Mouse (Mus musculus): ENCODE results near the gene Olfr209. TPM values are rescaled to one million over a fixed set of nuclear protein-coding genes. Genes with fewer than 3 reads are reported as not detected.
"Not testable (repeated sequence)": the region's sequence is repeated elsewhere in the genome, so short reads cannot be mapped to it uniquely, and the experiment has no call there.

Olfr209 gene
- polyA plus RNA-seq, 1 experiment from 2014 or later: not detected

GRCm38 (mm10) chr16:59349146-59349545, 14.6 kb downstream of the Olfr209 start, which contains the start of gene Olfr206:
TSS of gene Olfr206 (minus strand) at chr16:59349246.
- ATAC-seq: no peak
- Histone ChIP-seq H3K9ac (ENCODE audit: low read depth, low read length) (no peak within 1 kb of the TSS), H3K27me3 (replicated peaks; ENCODE audit: control insufficient read depth, insufficient read depth, low read length) (no peaks in the 10 kb centered on the region), H3K4me3 (ENCODE audit: low read length) (no peak within 1 kb of the TSS), H3K9me3 (ENCODE audit: control insufficient read depth, low read length) (no peaks in the 10 kb centered on the region), H3K4me2 (ENCODE audit: low read length) (no peak within 1 kb of the TSS), H3K4me1 (ENCODE audit: control insufficient read depth, insufficient read depth, low read depth, low read length) (no peaks in the 10 kb centered on the region), H3K36me3 (ENCODE audit: control insufficient read depth, insufficient read depth, low read length) (no peaks in the 10 kb centered on the region), H3K27ac (ENCODE audit: low read depth, low read length) (no peak within 1 kb of the TSS)
- 86% methylated on average over 1 of the region's 1 CpGs for WGBS

DNA sequence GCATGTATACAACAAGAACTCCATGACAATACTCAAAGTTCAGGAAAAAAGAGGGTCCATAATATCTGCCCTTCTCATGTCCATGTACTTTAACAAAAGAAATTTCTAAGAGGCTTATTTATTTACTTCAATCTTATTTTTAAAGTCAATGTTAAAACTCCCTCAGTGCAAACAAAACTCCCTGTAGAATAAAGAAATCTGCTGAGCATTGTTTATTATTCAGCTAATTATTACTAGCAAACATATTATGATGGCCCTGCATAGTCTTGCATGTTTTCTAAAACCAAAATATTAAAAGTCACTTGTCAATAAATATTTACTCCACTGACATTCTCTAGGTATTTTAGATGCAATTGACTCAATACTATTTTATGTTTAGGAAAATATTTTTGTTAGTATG, 32.8 kb downstream of the Olfr209 start, which contains the start of gene Olfr205:
Gene Olfr205, minus strand, starts transcription at position 101 of the 400 bp plus-strand sequence.
- Histone ChIP-seq H3K4me3 (ENCODE audit: low read length) (no peak within 1 kb of the TSS), H3K27ac (ENCODE audit: low read depth, low read length) (no peak within 1 kb of the TSS), H3K9me3 (ENCODE audit: control insufficient read depth, low read length) (no peaks in the 10 kb centered on the region; the same call in 1 of the 2 replicates), H3K4me2 (ENCODE audit: low read length) (no peak within 1 kb of the TSS), H3K27me3 (replicated peaks; ENCODE audit: control insufficient read depth, insufficient read depth, low read length) (no peaks in the 10 kb centered on the region), H3K9ac (ENCODE audit: low read depth, low read length) (no peak within 1 kb of the TSS), H3K36me3 (ENCODE audit: control insufficient read depth, insufficient read depth, low read length) (no peaks in the 10 kb centered on the region), H3K4me1 (ENCODE audit: control insufficient read depth, insufficient read depth, low read depth, low read length) (no peaks in the 10 kb centered on the region)
- ATAC-seq: no peak

DNA sequence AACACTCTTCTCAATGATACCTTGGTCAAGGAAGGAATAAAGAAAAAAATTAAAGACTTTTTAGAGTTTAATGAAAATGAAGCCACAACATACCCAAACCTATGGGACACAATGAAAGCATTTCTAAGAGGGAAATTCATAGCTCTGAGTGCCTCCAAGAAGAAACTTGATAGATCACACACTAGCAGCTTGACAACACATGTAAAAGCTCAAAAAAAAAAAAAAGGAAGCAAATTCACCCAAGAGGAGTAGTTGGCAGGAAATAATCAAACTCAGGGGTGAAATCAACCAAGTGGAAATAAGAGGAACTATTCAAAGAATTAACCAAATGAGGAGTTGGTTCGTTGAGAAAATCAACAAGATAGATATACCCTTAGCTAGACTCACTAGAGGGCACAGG, 40.5 kb downstream of the Olfr209 start:
- not testable (repeated sequence) for H3K36me3 ChIP-seq (ENCODE audit: control insufficient read depth, insufficient read depth, low read length); H3K9ac ChIP-seq (ENCODE audit: low read depth, low read length); H3K27me3 ChIP-seq (replicated peaks; ENCODE audit: control insufficient read depth, insufficient read depth, low read length); H3K9me3 ChIP-seq (ENCODE audit: control insufficient read depth, low read length); H3K27ac ChIP-seq (ENCODE audit: low read depth, low read length); H3K4me2 ChIP-seq (ENCODE audit: low read length); H3K4me3 ChIP-seq (ENCODE audit: low read length); ATAC-seq; H3K4me1 ChIP-seq (ENCODE audit: control insufficient read depth, insufficient read depth, low read depth, low read length)
- WGBS: 56% methylated on average over 1 of the region's 1 CpGs

DNA sequence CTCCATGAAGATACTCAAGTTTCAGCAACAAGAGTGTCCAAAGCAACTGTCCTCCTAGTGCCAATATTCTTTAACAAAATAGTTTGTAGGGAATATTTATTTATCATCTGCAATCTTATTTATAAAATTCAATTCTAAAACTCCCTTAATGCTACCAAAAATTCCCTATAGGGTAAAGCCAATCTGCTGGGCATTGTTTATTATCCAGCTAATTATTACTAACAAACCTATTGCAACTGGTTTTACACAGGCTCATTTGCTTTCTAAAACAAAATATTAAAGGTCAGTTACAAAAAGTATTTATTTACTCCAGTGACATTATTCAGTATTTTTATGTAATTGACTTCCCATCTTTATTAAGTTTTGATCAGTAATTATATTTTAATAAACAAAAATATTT, 45.6 kb downstream of the Olfr209 start, which contains the start of gene Olfr204:
Gene Olfr204, minus strand, starts transcription at position 101 of the 400 bp plus-strand sequence.
- Histone ChIP-seq H3K27ac (ENCODE audit: low read depth, low read length) (no peak within 1 kb of the TSS), H3K4me3 (ENCODE audit: low read length) (no peak within 1 kb of the TSS), H3K4me2 (ENCODE audit: low read length) (no peak within 1 kb of the TSS), H3K27me3 (replicated peaks; ENCODE audit: control insufficient read depth, insufficient read depth, low read length) (no peaks in the 10 kb centered on the region), H3K9ac (ENCODE audit: low read depth, low read length) (no peak within 1 kb of the TSS), H3K36me3 (ENCODE audit: control insufficient read depth, insufficient read depth, low read length) (no peaks in the 10 kb centered on the region), H3K4me1 (ENCODE audit: control insufficient read depth, insufficient read depth, low read depth, low read length) (no peaks in the 10 kb centered on the region), H3K9me3 (ENCODE audit: control insufficient read depth, low read length) (no peaks in the 10 kb centered on the region)
- ATAC-seq: no peak

Other genes with a start within 250 kb of the Olfr209 start
- not detected in 2 replicates for gene Olfr194, start 242.9 kb downstream of the Olfr209 start, polyA plus RNA-seq (2015; fragmentation: Nextera tagmentation; extraction: Ambion mirVana)
- not detected in 2 replicates for gene Olfr195, start 216.9 kb downstream of the Olfr209 start, polyA plus RNA-seq (2015; fragmentation: Nextera tagmentation; extraction: Ambion mirVana)
- gene Olfr196, start 193.5 kb downstream of the Olfr209 start, polyA plus RNA-seq (2015; fragmentation: Nextera tagmentation; extraction: Ambion mirVana): not detected in 2 replicates
- gene Olfr198, start 160.5 kb downstream of the Olfr209 start, polyA plus RNA-seq (2015; fragmentation: Nextera tagmentation; extraction: Ambion mirVana): not detected in 2 replicates
- not detected in 2 replicates for gene Olfr199, start 144.2 kb downstream of the Olfr209 start, polyA plus RNA-seq (2015; fragmentation: Nextera tagmentation; extraction: Ambion mirVana)
- gene Olfr201, start 91.4 kb downstream of the Olfr209 start, polyA plus RNA-seq (2015; fragmentation: Nextera tagmentation; extraction: Ambion mirVana): not detected in 2 replicates
- not detected in 2 replicates for gene Olfr202, start 77.2 kb downstream of the Olfr209 start, polyA plus RNA-seq (2015; fragmentation: Nextera tagmentation; extraction: Ambion mirVana)
- gene Olfr203, start 65.1 kb downstream of the Olfr209 start, polyA plus RNA-seq (2015; fragmentation: Nextera tagmentation; extraction: Ambion mirVana): not detected in 2 replicates
- gene Olfr204, start 45.7 kb downstream of the Olfr209 start, polyA plus RNA-seq (2015; fragmentation: Nextera tagmentation; extraction: Ambion mirVana): not detected in 2 replicates
- gene Olfr205, start 32.9 kb downstream of the Olfr209 start, polyA plus RNA-seq (2015; fragmentation: Nextera tagmentation; extraction: Ambion mirVana): not detected in 2 replicates
- gene Olfr206, start 14.7 kb downstream of the Olfr209 start, polyA plus RNA-seq (2015; fragmentation: Nextera tagmentation; extraction: Ambion mirVana): not detected in 2 replicates
- gene Gabrr3, start 43.3 kb upstream of the Olfr209 start, polyA plus RNA-seq (2015; fragmentation: Nextera tagmentation; extraction: Ambion mirVana): not detected in 2 replicates
- gene Riox2, start 107.8 kb upstream of the Olfr209 start, polyA plus RNA-seq (2015; fragmentation: Nextera tagmentation; extraction: Ambion mirVana): 16.8 and 19.0 TPM in 2 replicates
- gene Crybg3, start 237.0 kb upstream of the Olfr209 start, polyA plus RNA-seq (2015; fragmentation: Nextera tagmentation; extraction: Ambion mirVana): 2.0 and 3.0 TPM in 2 replicates

All from hindbrain, embryonic 16.5 days (tissue).